Mouse (Mus musculus): Measurements from ENCODE around the gene Slc4a4.

- TF ChIP-seq POLR2A (IDR thresholded peaks at IDR 0.05; ENCODE audit: extremely low read depth, insufficient read depth, low read length): no peak
- no peak for TF ChIP-seq CTCF (IDR thresholded peaks at IDR 0.05; ENCODE audit: extremely low read depth, insufficient read depth, low read length)
These were observed 1.2 kb downstream of the Slc4a4 start for GRCm38 (mm10) chr5:88887556-88888412.
